Mouse (Mus musculus) ES-E14 (cell line): ENCODE data around the gene Rxra. TPM values are rescaled to one million over a fixed set of nuclear protein-coding genes. Genes with fewer than 3 reads are reported as not detected.

ENCODE experiments used
- DNase-seq: peaks from one replicate; pipeline ENCODE4 v3.0.0-alpha.2; 2013; ENCODE audit warnings: low read depth, low spot score
- H3K27ac ChIP-seq: 2 replicates; pipeline ENCODE4 v1.5.1; 2012; ENCODE audit warnings: low read depth, mild to moderate bottlenecking, low read length, moderate library complexity, mixed read lengths; ENCODE audit not compliant: poor library complexity, insufficient read depth, severe bottlenecking
- H3K36me3 ChIP-seq: 2 replicates; pipeline ENCODE4 v1.6.1; 2012; ENCODE audit warnings: mild to moderate bottlenecking, low read length, moderate library complexity, mixed read lengths; ENCODE audit not compliant: control insufficient read depth, poor library complexity, insufficient read depth, severe bottlenecking
- H3K4me1 ChIP-seq, 2 experiments: fragments of 150-350 bp in 1 of 2; sonication (generic) in 1 of 2; 2 replicates each; pipeline ENCODE4 v1.6.1; 2012; ENCODE audit warnings: low read length in 2 of 2, mild to moderate bottlenecking in 1 of 2, mixed read lengths in 1 of 2; ENCODE audit not compliant: control insufficient read depth in 2 of 2, insufficient read depth in 2 of 2, poor library complexity in 1 of 2
- H3K4me3 ChIP-seq, 2 experiments: fragments of 150-350 bp in 1 of 2; sonication (generic) in 1 of 2; 2 replicates each; pipeline ENCODE4 v1.5.1; 2012; ENCODE audit warnings: low read length in 2 of 2, low read depth in 1 of 2, mild to moderate bottlenecking in 1 of 2, mixed read lengths in 1 of 2; ENCODE audit not compliant: insufficient read depth in 1 of 2, poor library complexity in 1 of 2, severe bottlenecking in 1 of 2
- H3K9ac ChIP-seq: 2 replicates; pipeline ENCODE4 v1.6.1; 2012; ENCODE audit warnings: low read depth, mild to moderate bottlenecking, low read length, mixed read lengths; ENCODE audit not compliant: poor library complexity, insufficient read depth, severe bottlenecking
- H3K9me3 ChIP-seq: fragments of 150-350 bp; sonication (generic); 2 replicates; pipeline ENCODE4 v1.6.1; 2012; ENCODE audit warnings: low read depth, mild to moderate bottlenecking, low read length; ENCODE audit not compliant: control insufficient read depth, insufficient read depth
- CHD2 ChIP-seq: IDR thresholded peaks from 2 replicates; pipeline ENCODE4 v1.6.1; 2014; ENCODE audit warnings: mild to moderate bottlenecking, low read depth, low read length, inconsistent platforms
- HCFC1 ChIP-seq: IDR thresholded peaks from 2 replicates; pipeline ENCODE4 v1.6.1; 2012; ENCODE audit warnings: low read length, inconsistent platforms, borderline replicate concordance; ENCODE audit not compliant: insufficient read depth
- MAFK ChIP-seq: IDR thresholded peaks from 2 replicates; pipeline ENCODE4 v1.6.1; 2014; ENCODE audit warnings: mild to moderate bottlenecking, low read depth, low read length, inconsistent platforms; ENCODE audit not compliant: insufficient read depth
- ZC3H11A ChIP-seq: IDR thresholded peaks from 2 replicates; pipeline ENCODE4 v1.6.1; 2012; ENCODE audit warnings: low read depth, mild to moderate bottlenecking, inconsistent platforms, low read length, borderline replicate concordance
- ZNF384 ChIP-seq: IDR thresholded peaks from 2 replicates; pipeline ENCODE4 v1.6.1; 2012; ENCODE audit warnings: low read depth, low read length, inconsistent platforms
- in situ Hi-C, 2 experiments: fragments of 600-800 bp; cut with MboI; formaldehyde crosslinking; loops; one replicate each; pipeline ENCODE4 v1.15.1; 2025; ENCODE audit warnings: low sequenced_read_pairs in 2 of 2, inconsistent platforms in 1 of 2; ENCODE audit not compliant: unreplicated experiment in 2 of 2
- total RNA-seq: library from RNA; depleted of rRNA; stranded (reverse); fragments of 300-350 nt; gene quantifications from 2 replicates; pipeline ENCODE4 v1.2.3, GENCODE M21; 2012

Gene Rxra
- total RNA-seq, 1 experiment = 21.0 TPM

GRCm38 (mm10) chr2:27724729-27725316, 48.6 kb downstream of the Rxra start:
- no peaks in the 10 kb centered on the region for H3K36me3 ChIP-seq
- in situ Hi-C loops = no loop called here

GRCm38 (mm10) chr2:27727994-27728854, 52.0 kb downstream of the Rxra start:
- DNase-seq = no peak
- Histone ChIP-seq H3K9ac (no peak overlapping the region), H3K4me1 (peaks cover 0 to 3% of the 10 kb centered on the region in 2 experiments; a peak in 1 of 4 replicates), H3K4me3 (no peak overlapping the region), H3K9me3 (no peaks in the 10 kb centered on the region), H3K27ac (no peak overlapping the region), H3K36me3 (no peaks in the 10 kb centered on the region)
- in situ Hi-C loops = no loop called here
- no peak for TF ChIP-seq HCFC1
- no peak for TF ChIP-seq CHD2
- TF ChIP-seq MAFK = no peak
- TF ChIP-seq ZNF384 = no peak
- TF ChIP-seq ZC3H11A = no peak

More at GRCm38 (mm10) chr2:27724729-27725316, 48.6 kb downstream of the Rxra start:
- peaks cover 0 to 3% of the 10 kb centered on the region in 2 experiments; a peak in 1 of 4 replicates for H3K4me1 ChIP-seq
- H3K27ac ChIP-seq = no peak overlapping the region
- no peak overlapping the region for H3K4me3 ChIP-seq
- no peak for DNase-seq
- H3K9me3 ChIP-seq = no peaks in the 10 kb centered on the region
- H3K9ac ChIP-seq = no peak overlapping the region
- no peak for TF ChIP-seq ZNF384
- no peak for TF ChIP-seq ZC3H11A
- TF ChIP-seq HCFC1 = no peak
- no peak for TF ChIP-seq CHD2
- no peak for TF ChIP-seq MAFK

- H3K27ac ChIP-seq = no peak overlapping the region
- TF ChIP-seq CHD2 (no peak), HCFC1 (no peak), ZC3H11A (no peak), ZNF384 (no peak)
- H3K36me3 ChIP-seq = no peaks in the 10 kb centered on the region
- peaks cover 0 to 3% of the 10 kb centered on the region in 2 experiments; a peak in 1 of 4 replicates for H3K4me1 ChIP-seq
- H3K9me3 ChIP-seq = no peaks in the 10 kb centered on the region
- in situ Hi-C loops = no loop called here
- H3K4me3 ChIP-seq = no peak overlapping the region
- no peak for DNase-seq
- H3K9ac ChIP-seq = no peak overlapping the region
Observed at GRCm38 (mm10) chr2:27729009-27729408, 52.8 kb downstream of the Rxra start.

GRCm38 (mm10) chr2:27730002-27730905, 54.0 kb downstream of the Rxra start:
- no peaks in the 10 kb centered on the region for H3K9me3 ChIP-seq
- no peak overlapping the region for H3K4me3 ChIP-seq
- in situ Hi-C loops = no loop called here
- peaks cover 0 to 5% of the 10 kb centered on the region in 2 experiments; a peak in 1 of 4 replicates for H3K4me1 ChIP-seq
- H3K27ac ChIP-seq = no peak overlapping the region
- H3K9ac ChIP-seq = no peak overlapping the region
- DNase-seq = no peak
- no peaks in the 10 kb centered on the region for H3K36me3 ChIP-seq
- TF ChIP-seq CHD2 (no peak), ZNF384 (no peak), ZC3H11A (no peak), HCFC1 (no peak), MAFK (no peak)
